Mouse (Mus musculus) left cerebral cortex, adult 9 months (tissue): ENCODE data around the gene Gm16223.
A peak's percentile ranks its signal among the peaks of the same experiment; 100 is the strongest.

ENCODE experiments used
- DNase-seq, 2 experiments: peaks; one replicate each; pipeline ENCODE4 v3.0.0; 2022; ENCODE audit warnings: low spot score in 2 of 2

Gm16223 gene

GRCm38 (mm10) chr5:42224840-42225239 is 157.1 kb downstream of the Gm16223 start:
- no peak for DNase-seq

GRCm38 (mm10) chr5:42228631-42229030 is 160.9 kb downstream of the Gm16223 start:
- DNase-seq, result peak in 1 of 2 experiments; percentile 40

- peak; percentile 51 to 60 for DNase-seq
Observed at GRCm38 (mm10) chr5:42239291-42239690, 171.5 kb downstream of the Gm16223 start.

GRCm38 (mm10) chr5:42239806-42240205 is 172.0 kb downstream of the Gm16223 start:
- peak in 1 of 2 experiments; percentile 25 for DNase-seq

GRCm38 (mm10) chr5:42250376-42250775 is 182.6 kb downstream of the Gm16223 start:
- no peak for DNase-seq
